Mouse (Mus musculus) midbrain, postnatal 0 days (tissue): Measurements from ENCODE around the gene Mettl2. TPM values are rescaled to one million over a fixed set of nuclear protein-coding genes. Genes with fewer than 3 reads are reported as not detected.

Experiments used
- ATAC-seq: fragments of 200-750 bp; cut with Nextera tagmentation; 2 replicates; pipeline ENCODE4 v1.8.0; 2017; ENCODE audit warnings: moderate number of reproducible peaks, mild to moderate bottlenecking, moderate TSS enrichment, moderate library complexity; ENCODE audit not compliant: low FRiP score
- DNase-seq: peaks from one replicate; pipeline ENCODE4 v3.0.0-alpha.2; 2015; ENCODE audit warnings: low spot score
- H3K27ac ChIP-seq: fragments of 300-500 bp; sonication (generic); 2 replicates; pipeline ENCODE4 v1.5.1; 2014; ENCODE audit warnings: low read depth, mild to moderate bottlenecking, low read length, mixed read lengths
- H3K27me3 ChIP-seq: fragments of 300-500 bp; sonication (generic); 2 replicates; pipeline ENCODE4 v1.6.1; 2014; ENCODE audit warnings: low read length, control low read depth, mixed read lengths; ENCODE audit not compliant: insufficient read depth
- H3K36me3 ChIP-seq: fragments of 300-500 bp; sonication (generic); 2 replicates; pipeline ENCODE4 v1.6.1; 2014; ENCODE audit warnings: low read length, control low read depth, mixed read lengths; ENCODE audit not compliant: insufficient read depth
- H3K4me1 ChIP-seq: fragments of 300-500 bp; sonication (generic); 2 replicates; pipeline ENCODE4 v1.6.1; 2014; ENCODE audit warnings: mild to moderate bottlenecking, control low read depth, antibody characterized with exemption, low read length, mixed read lengths; ENCODE audit not compliant: insufficient read depth
- H3K4me2 ChIP-seq: fragments of 300-500 bp; sonication (generic); 2 replicates; pipeline ENCODE4 v1.6.1; 2014; ENCODE audit warnings: low read depth, mild to moderate bottlenecking, low read length, mixed read lengths; ENCODE audit not compliant: poor library complexity, severe bottlenecking
- H3K4me3 ChIP-seq: fragments of 300-500 bp; sonication (generic); 2 replicates; pipeline ENCODE4 v1.5.1; 2014; ENCODE audit warnings: low read depth, mild to moderate bottlenecking, low read length, moderate library complexity
- H3K9ac ChIP-seq: fragments of 300-500 bp; sonication (generic); replicated peaks from 2 replicates; pipeline ENCODE4 v1.6.1; 2014; ENCODE audit warnings: mild to moderate bottlenecking, low read length, moderate library complexity, mixed read lengths; ENCODE audit not compliant: poor library complexity, severe bottlenecking
- H3K9me3 ChIP-seq: fragments of 300-500 bp; sonication (generic); 2 replicates; pipeline ENCODE4 v1.6.1; 2016; ENCODE audit warnings: low read length, control low read depth
- CTCF ChIP-seq: IDR thresholded peaks from 2 replicates; pipeline ENCODE4 v1.5.1; 2016; ENCODE audit warnings: antibody characterized with exemption, mild to moderate bottlenecking
- WGBS: fragments of 180-500 bp; shearing (Covaris S2); extraction: QIAGEN DNeasy Blood & Tissue Kit; methylation state at CpG from one replicate; pipeline ENCODE4 v1.1.7; 2014; 5-methylcytosine and 5-hydroxymethylcytosine counted together
- polyA plus RNA-seq: library from polyadenylated mRNA; unstranded; fragments of >200 nt; fragmentation: Nextera tagmentation; extraction: Ambion mirVana; gene quantifications from 2 replicates; pipeline ENCODE4 v1.2.1, GENCODE M21; 2015
- total RNA-seq: library from RNA; depleted of rRNA; stranded (reverse); fragments of >200 nt; gene quantifications from 2 replicates; pipeline ENCODE4 v1.2.3, GENCODE M21; 2014; rRNA removed

Mettl2 gene
- total and polyA plus RNA-seq, 2 experiments from 2014 or later, result 28.0 to 35.6 TPM

- DNase-seq (peak; percentile 22), ATAC-seq (peak; percentile 50)
Observed at GRCm38 (mm10) chr11:105181689-105182460, 55.6 kb downstream of the Mettl2 start.

GRCm38 (mm10) chr11:105182461-105182855, 56.2 kb downstream of the Mettl2 start:
- Histone ChIP-seq H3K36me3 (peaks cover 5% of the 10 kb centered on the region; the same call in 1 of the 2 replicates), H3K4me1 (peaks cover 7% of the 10 kb centered on the region; the same call in 1 of the 2 replicates), H3K4me3 (peak overlapping the region; percentile 93), H3K4me2 (peak overlapping the region; percentile 94), H3K27me3 (no peaks in the 10 kb centered on the region), H3K27ac (peak overlapping the region; percentile 95), H3K9ac (peak overlapping the region; percentile 99), H3K9me3 (no peaks in the 10 kb centered on the region)
- DNase-seq, result no peak
- ATAC-seq, result no peak
- TF ChIP-seq CTCF, result no peak
- 9% methylated on average over 4 of the region's 4 CpGs for WGBS

More at GRCm38 (mm10) chr11:105181689-105182460, 55.6 kb downstream of the Mettl2 start:
- 0% methylated on average over 51 of the region's 89 CpGs for WGBS
- H3K4me2 ChIP-seq, result peak overlapping the region; percentile 94
- H3K27ac ChIP-seq, result peak overlapping the region; percentile 95
- peak overlapping the region; percentile 99 for H3K9ac ChIP-seq
- peak overlapping the region; percentile 93 for H3K4me3 ChIP-seq
- H3K4me1 ChIP-seq, result peaks cover 7% of the 10 kb centered on the region; the same call in 1 of the 2 replicates
- H3K27me3 ChIP-seq, result no peaks in the 10 kb centered on the region
- TF ChIP-seq CTCF, result no peak
- no peaks in the 10 kb centered on the region for H3K9me3 ChIP-seq
- H3K36me3 ChIP-seq, result peaks cover 5% of the 10 kb centered on the region; the same call in 1 of the 2 replicates

GRCm38 (mm10) chr11:105184678-105185077, 58.5 kb downstream of the Mettl2 start:
- H3K9me3 ChIP-seq, result no peaks in the 10 kb centered on the region
- no peak overlapping the region for H3K27ac ChIP-seq
- H3K4me2 ChIP-seq, result no peak overlapping the region
- H3K4me3 ChIP-seq, result no peak overlapping the region
- peak; percentile 22; the same call in 1 of the 2 replicates for TF ChIP-seq CTCF
- WGBS, result 92% methylated on average over 3 of the region's 3 CpGs
- H3K4me1 ChIP-seq, result peaks cover 6% of the 10 kb centered on the region; the same call in 1 of the 2 replicates
- no peak for DNase-seq
- H3K27me3 ChIP-seq, result no peaks in the 10 kb centered on the region
- peaks cover 5% of the 10 kb centered on the region; the same call in 1 of the 2 replicates for H3K36me3 ChIP-seq
- H3K9ac ChIP-seq, result no peak overlapping the region
- ATAC-seq, result no peak

Other genes starting within 250 kb of the Mettl2 start
- gene Efcab3, start 62.8 kb upstream of the Mettl2 start, total RNA-seq, result not detected in 2 replicates
- 0.28 TPM in 1 of 2 replicates, not detected in the other for gene Efcab3, start 62.8 kb upstream of the Mettl2 start, polyA plus RNA-seq
- gene Gm10842, start 20.5 kb downstream of the Mettl2 start, total RNA-seq, result not detected in 2 replicates
- gene Gm10842, start 20.5 kb downstream of the Mettl2 start, polyA plus RNA-seq, result not detected in 2 replicates
- 66.5 and 81.1 TPM in 2 replicates for gene Tlk2, start 52.4 kb downstream of the Mettl2 start, total RNA-seq
- 12.3 and 15.3 TPM in 2 replicates for gene Tlk2, start 52.4 kb downstream of the Mettl2 start, polyA plus RNA-seq
- 16.8 and 20.5 TPM in 2 replicates for gene Mrc2, start 166.2 kb downstream of the Mettl2 start, total RNA-seq
- 3.4 TPM in 2 replicates for gene Mrc2, start 166.2 kb downstream of the Mettl2 start, polyA plus RNA-seq